Mouse (Mus musculus) lung, postnatal 36 days (tissue): Measurements from ENCODE around the gene Tm7sf2.
A peak's percentile ranks its signal among the peaks of the same experiment; 100 is the strongest.

ENCODE experiments used
- DNase-seq: peaks from one replicate; pipeline ENCODE4 v3.0.0; 2022; ENCODE audit warnings: mixed read lengths

Tm7sf2 gene

DNA sequence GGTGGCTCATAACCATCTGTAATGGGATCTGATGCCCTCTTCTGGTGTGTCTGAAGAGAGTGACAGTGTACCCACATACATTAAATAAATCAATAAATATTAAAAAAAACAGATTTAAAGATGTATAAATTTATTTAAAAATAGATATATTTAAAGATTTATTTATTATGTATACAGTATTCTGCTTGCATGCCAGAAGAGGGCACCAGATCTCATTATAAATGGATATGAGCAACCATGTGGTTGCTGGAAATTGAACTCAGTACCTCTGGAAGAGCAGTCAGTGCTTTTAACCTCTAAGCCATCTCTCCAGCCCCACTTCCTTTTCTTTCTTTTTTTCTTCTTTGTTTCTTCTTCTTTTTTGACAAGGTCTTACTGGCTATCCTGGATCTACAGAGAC is 28.2 kb downstream of the Tm7sf2 start:
- no peak for DNase-seq

DNA sequence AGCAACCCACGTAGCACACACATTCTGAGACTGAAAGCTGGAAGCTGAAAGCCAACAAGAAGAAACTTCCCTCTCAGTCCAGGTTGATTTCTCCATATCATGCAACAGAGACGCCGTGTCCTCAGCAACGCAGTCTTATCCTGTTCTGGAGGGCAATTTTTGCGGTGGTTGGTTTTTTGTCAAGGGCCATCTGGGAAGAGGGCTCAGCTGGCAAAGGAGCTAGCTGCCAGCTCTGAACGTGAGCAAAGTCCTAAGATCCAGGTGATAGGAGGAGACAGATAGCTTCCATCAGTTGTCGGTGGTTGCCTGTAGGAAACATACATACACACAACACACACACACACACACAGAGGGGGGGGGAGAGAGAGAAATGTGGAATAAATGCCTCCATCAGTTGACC is 29.8 kb downstream of the Tm7sf2 start:
- DNase-seq, result no peak

DNA sequence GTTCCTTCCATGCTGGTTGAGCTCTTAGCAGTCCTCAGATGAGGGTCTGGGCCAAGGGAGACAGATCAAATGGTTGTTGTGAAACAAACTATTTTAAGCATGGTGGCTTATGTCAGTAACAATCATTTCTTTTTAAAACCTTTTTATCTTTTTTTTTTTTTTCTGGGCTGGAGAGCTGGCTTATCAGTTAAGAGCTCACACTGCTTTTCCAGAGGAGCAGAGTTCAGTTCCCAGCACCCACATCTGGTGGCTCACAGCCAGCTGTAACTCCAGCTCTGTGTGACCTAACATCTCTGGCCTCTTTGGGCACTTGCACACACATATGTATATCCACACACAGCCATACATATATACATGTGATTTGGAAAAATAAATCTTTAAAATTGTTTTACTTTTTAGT is 30.5 kb downstream of the Tm7sf2 start:
- no peak for DNase-seq

DNA sequence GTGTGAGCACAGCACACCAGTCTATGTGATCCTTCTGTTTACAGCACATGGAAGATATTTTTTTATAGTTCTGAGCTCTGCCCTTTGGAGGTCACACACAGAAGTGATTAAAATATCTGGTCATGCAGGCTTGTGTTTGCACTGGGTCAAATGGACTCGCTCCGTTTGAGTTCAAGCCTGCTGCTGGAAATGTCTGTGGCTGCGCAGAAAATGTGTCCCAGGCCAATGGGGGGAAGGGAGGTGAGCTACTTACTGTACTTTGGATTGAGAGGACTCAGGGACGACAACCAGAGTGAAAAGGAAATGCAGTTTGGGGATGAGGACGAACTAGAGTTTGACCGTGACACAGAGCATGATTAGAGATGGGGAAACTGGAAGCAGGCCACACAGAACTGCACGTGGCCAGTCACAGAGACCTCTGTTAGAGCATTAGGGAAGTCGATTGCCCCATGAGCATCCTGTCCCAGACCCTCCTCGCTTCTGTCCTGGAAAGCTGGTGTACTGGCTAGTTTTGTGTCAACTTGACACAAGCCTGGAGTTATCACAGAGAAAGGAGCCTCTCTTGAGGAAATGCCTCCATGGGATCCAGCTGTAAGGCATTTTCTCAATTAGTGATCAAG is 32.1 kb downstream of the Tm7sf2 start:
- DNase-seq, result no peak

DNA sequence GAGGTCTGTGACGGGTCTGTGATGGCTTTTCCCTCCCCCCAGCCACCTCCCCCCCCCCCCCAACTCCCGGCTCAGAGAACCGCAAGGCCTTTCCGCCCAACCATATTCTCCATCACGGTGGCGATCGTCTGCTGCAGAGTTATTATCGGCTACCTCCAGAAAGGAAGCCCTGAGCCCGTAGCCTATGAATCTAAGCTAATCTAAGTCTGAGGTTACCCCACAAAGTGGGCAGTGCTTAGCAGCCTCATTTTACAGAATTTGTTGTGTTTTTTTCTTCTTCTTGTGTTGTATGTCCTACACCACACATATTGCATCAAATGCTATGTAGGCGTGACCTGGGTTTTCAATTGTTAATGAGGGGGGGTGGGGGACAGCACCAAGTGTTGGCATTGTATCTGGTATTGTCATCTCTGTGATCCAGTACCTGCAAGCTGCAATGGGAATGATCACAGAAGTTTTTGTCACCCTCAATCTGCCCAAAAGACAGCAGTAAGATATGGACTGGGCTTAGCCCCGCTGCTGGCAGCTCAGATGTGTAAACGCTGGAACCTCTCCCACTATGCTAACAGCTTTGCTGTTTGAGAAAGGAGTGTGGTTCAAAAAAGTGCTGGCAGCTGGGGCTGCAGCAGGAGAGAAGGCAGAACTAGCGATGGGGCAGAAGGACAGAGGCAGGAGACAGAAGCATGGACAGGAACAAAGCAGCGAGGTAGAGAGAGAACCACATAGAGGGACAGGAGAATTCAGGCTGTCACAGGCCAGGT is 37.5 kb downstream of the Tm7sf2 start:
- DNase-seq, result no peak

DNA sequence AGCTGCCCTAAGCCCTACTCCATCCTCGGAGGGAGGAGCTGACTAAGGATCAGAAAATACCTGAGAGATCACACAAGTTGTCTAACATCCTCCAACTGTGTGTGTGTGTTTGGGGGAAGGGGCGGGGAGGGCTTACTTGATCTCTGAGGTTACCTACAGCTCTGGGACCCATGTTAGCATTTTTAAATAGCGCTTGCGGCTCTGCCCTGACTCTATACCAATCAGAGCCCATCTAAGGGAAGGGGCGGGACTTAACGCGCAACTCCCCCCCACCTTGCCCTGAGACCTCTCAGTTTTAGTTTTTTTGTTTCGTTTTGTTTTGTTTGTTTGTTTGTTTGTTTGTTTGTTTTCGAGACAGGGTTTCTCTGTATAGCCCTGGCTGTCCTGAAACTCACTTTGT is 38.7 kb downstream of the Tm7sf2 start:
- no peak for DNase-seq

DNA sequence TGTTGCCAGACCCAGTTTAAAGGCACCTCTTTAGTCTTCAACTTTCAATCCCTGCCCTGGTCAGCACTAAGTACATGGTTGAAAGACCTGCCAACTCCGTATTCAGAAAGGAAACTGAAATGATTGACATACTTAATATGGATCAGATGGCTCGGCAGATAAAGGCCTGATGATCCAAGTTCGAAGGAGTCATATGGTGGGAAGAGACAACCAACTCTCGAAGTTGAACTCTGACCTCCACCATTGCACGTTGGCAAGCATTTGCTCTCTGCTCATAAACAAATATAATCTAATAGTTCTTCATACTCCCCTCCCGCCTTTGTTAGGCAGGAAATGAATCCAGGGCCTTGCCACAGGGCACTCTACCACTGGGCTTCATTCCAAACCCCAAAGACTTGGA is 39.2 kb downstream of the Tm7sf2 start:
- DNase-seq, result peak; percentile 45

DNA sequence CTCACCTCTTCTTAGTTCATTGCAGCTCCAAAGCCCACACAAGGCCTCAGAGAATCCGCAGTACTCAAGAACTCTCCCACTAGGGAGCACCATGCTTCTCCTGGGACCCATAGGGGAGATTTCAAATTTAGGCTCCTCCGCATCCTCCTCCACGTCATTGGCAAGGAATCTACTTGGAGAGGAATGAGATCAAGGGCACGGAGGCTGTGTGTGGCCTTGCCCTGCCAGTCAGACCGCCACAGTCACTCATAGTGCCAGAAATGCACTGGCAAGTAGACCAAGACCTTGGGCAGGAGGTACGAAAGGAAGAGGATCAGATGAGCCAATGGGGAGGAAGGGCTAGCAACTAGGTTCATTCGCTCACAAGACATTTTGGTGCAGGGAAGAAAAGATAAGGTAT is 44.2 kb downstream of the Tm7sf2 start:
- DNase-seq, result no peak

DNA sequence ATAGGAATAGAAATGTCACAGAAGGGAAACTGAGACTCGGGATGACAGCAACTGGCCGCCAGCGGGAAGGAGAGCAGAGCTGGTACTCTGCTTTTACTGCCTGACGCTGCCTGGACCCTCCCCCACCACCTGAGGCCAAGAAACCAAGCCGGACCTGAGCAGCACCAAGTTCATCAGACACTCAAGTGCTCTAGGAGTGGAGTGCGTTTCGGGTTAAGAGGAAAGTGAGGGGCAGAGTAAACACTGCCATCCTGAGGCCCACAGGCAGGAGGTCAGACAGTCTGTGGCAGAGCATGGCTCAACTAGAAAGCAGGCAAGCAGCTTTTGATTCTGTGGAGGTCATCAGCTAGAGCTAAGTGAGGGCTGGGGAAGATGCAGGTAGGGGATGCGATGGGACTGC is 45.1 kb downstream of the Tm7sf2 start:
- peak; percentile 30 for DNase-seq

DNA sequence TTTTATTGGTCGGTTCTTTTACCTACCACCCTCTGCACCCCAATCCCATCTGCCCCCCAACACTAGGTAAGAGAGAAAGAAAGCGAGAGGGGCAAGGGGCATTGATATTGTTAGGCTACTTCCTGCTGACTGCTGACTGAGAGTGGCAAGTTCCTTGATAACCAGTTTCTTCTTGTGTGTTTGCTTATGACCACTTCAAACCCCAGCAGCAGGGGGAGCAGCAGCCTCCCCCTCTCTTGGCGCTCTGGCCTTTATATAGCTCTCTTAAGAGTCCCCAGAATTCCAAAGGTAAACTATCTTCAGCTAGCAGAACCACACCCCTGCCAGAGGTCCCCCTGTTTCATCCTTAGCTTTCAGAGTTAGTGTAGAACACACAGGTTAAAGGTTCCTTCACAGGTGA is 47.9 kb downstream of the Tm7sf2 start:
- DNase-seq, result no peak

DNA sequence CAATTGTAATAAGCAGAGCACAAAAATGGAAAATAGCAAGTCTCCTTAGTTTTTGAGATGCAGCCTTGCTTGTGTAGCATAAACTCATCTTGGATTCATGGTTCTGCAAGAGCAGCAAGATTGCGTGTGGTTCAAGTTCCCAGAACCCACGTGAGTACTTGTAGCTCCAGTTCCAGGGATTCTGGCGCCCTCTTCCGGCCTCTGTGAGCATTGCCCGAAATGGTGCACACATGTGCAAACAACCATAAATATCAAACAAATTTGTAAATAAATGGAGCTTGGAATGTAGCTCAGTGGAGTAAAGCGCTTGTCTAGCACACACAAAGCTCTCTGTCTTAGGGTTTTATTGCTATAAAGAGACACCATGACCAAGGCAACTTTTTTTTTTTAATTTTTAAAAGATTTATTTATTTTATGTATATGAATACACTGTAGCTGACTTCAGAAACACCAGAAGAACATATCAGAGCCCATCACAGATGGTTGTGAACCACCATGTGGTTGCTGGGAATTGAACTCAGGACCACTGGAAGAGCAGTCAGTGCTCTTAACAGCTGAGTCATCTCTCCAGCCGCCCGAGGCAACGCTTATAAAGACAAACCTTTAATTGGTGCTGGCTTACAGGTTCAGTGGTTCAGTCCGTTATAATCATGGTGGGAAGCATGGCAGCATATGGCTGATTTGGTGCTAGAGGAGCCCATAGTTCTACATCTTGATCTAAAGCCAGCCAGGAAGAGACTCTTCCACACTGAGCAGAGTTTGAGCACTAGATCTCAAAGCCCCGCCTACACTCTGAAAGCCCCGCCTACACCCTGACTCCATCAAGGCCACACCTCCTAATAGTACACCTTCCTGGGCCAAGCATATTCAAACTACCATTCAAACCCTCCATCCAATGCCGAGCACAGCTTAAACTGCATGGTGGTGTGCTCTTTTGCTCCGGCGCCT is 49.8 kb downstream of the Tm7sf2 start:
- DNase-seq, result peak; percentile 97

DNA sequence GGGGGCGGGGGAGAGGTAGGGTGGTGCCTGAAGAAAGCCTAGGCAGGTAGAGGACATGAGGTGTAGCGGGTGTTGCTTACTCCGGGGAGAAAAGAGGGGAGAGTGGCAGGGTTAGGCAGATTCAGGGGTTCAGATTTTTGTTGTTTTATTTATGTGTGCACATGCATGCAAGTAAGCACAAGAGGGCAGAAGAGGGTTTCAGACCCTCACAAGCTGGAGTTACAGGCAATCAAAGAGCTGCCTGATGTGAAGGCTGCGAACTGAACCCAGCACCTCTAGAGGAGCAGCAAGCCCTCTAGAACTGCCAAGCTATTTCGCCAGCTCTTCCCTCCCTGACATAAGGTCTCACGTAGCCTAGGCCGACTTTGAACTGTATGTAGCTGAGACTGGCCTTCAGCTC is 51.6 kb downstream of the Tm7sf2 start:
- no peak for DNase-seq

DNA sequence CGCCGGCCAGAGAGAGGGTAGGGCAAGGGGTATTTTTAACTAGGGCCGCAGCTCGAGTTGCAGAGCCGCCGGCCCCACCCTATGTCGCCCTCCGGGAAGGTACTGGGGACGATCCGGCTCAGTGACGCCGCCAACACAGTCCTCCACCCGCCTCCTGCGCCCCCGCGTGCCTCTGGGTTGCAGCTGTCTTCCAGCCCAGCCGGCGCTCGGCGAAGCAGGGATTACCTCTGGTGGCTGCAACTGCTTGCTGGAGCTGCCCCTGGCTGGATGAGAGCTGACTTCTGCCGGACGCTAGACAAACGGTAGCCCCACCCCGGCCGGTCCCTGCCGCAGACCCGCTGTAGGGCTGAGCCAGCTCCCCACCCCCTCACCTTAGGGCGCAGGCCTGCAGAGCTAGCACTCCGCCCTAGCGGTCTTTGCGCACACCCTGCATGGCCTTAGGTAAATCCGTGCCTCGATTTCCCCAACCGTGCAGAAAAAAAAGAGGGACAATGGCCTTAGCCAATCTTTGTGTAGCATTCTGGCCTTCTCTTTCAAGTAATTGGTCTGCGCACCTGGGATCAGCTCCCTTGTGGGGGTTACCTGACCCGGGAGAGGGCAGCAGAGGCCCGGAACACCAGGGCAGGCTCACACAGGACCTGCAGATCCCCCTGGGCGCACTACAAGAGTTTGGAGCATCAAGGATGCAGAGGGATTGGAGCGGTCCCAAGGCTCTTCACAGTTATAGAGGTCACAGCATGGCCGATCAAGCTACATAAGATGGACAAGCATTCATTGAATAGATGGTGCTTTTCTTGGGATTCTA is 52.5 kb downstream of the Tm7sf2 start, which contains the start of gene Capn1:
Capn1 (minus strand) TSS at position 387 of the 805 bp plus-strand sequence.
- DNase-seq, result peak; percentile 73

DNA sequence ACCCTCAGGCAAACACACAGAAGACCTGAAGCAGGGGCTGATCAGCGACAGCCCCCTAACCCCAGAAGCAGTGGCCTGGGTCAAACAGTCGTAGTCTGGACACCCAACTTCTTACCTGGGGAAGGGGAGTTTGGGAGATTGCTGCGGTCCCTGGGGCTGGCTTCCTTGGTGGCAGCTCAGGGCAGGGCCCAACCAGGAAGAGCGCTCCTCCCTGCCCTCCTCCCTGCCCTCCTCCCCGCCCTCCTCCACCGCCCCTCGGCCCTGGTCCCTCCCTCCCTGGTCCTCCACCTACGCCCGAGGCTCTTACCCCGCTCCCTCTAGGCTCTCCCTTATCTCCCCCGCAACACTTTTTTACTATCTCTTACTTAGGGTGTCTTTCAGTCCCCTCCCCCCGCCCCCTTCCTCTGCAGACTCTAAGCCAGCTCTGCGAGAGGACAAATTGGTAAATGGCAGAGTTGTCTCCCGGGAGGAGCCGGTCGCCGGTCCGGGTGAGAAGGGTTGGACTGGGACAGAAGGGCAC is 53.1 kb downstream of the Tm7sf2 start:
- DNase-seq, result peak; percentile 57

DNA sequence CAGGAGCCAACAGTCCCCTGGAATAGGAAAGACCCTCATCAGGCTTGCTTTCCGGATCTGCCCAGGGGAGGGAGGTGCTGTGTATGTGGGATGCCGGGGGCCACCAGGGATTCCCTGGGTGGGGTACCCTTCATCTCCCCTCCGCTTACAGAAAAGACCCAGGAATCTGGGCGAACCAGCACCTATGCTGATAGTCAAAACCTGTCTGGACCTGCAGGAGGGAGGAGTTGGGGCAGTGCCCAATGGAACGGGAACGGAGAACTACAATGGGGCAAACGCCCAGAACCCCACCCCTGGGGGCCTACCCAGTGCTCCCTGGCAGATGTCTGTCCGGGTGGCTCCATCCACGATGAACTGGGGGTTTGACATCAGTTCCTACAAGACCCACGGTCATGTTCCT is 54.5 kb downstream of the Tm7sf2 start:
- DNase-seq, result no peak
